In genomic region chr11:78245627-78246317, GRCm38 (mm10) we compare ENCODE assay signal across 8 mouse cellular contexts. TPM values are rescaled to one million over a fixed set of nuclear protein-coding genes. Genes with fewer than 3 reads are reported as not detected.
DNase-seq lines count a peak whose midpoint lies in the region; ATAC-seq lines count a peak whose summit lies in the region.

TSS of gene Sdf2 (plus strand) at chr11:78245746.
TSS of gene Supt6 (minus strand) at chr11:78245987.

- peaks cover 55% of the 10 kb centered on the region for H3K4me1 ChIP-seq in hindbrain, embryonic 15.5 days (replicated peaks)

- peak within 1 kb of the TSS; percentile 73 for H3K4me2 ChIP-seq in hindbrain, embryonic 15.5 days

- H3K36me3 ChIP-seq in hindbrain, embryonic 15.5 days, result peaks cover 2% of the 10 kb centered on the region; the same call in 1 of the 2 replicates

- peak within 1 kb of the TSS; percentile 100 for H3K27ac ChIP-seq in hindbrain, embryonic 15.5 days (replicated peaks)

- peak within 1 kb of the TSS; percentile 93 for H3K9ac ChIP-seq in hindbrain, embryonic 15.5 days

- WGBS in hindbrain, embryonic 15.5 days, result under 1% methylated on average over 50 of the region's 50 CpGs

- peak; percentile 98 for DNase-seq in R1 (ENCODE audit: low read depth, low spot score)
- DNase-seq in cerebellum, postnatal 25 days, result peak; percentile 89 to 91
- DNase-seq in frontal cortex, postnatal 36 days (ENCODE audit: low spot score in 2 of 2), result peak; percentile 90 to 91
- DNase-seq in left cerebral cortex, adult 11 months (ENCODE audit: low spot score), result peak; percentile 75
- DNase-seq in lung, postnatal 4 days, result peak; percentile 91 to 94
- peak; percentile 90 for DNase-seq in retina, postnatal 7 days (ENCODE audit: low read depth, low spot score)
- peak; percentile 76 for DNase-seq in urinary bladder, adult 2 months (ENCODE audit: low spot score)

- no peaks in the 10 kb centered on the region for H3K27me3 ChIP-seq in hindbrain, embryonic 15.5 days

- peak within 1 kb of the TSS; percentile 99 for H3K4me3 ChIP-seq in hindbrain, embryonic 15.5 days

- peak; percentile 94 for ATAC-seq in hindbrain, embryonic 15.5 days (ENCODE audit: low FRiP score, low read depth)

- no peaks in the 10 kb centered on the region for H3K9me3 ChIP-seq in hindbrain, embryonic 15.5 days

RNA-seq across cellular contexts. Expression of gene Sdf2, which starts in this region (rescaled TPM):
- 91.6 and 92.1 TPM in 2 replicates for polyA plus RNA-seq in hindbrain, embryonic 15.5 days (2015; fragmentation: Nextera tagmentation; extraction: Ambion mirVana)
- 111 and 138 TPM in 2 replicates for polyA plus RNA-seq in urinary bladder, adult 2 months (2012; rRNA removed)

RNA-seq across cellular contexts. Expression of gene Supt6, which starts in this region (rescaled TPM):
- 24.8 and 27.4 TPM in 2 replicates for polyA plus RNA-seq in hindbrain, embryonic 15.5 days (2015; fragmentation: Nextera tagmentation; extraction: Ambion mirVana)
- 14.5 and 28.6 TPM in 2 replicates for polyA plus RNA-seq in urinary bladder, adult 2 months (2012; rRNA removed)

Comparison
In these comparisons a context has a peak if more than half of its experiments do, and no peak if none do; other contexts are left out.
1. Peak in every context shown above with its lines: DNase-seq, ATAC-seq, H3K4me3 ChIP-seq and H3K27ac ChIP-seq.